Mouse (Mus musculus) lung, postnatal 0 days (tissue): ENCODE measurements around the gene Cep170b. TPM values are rescaled to one million over a fixed set of nuclear protein-coding genes. Genes with fewer than 3 reads are reported as not detected.

Experiments
- ATAC-seq: fragments of 200-750 bp; cut with Nextera tagmentation; 2 replicates; pipeline ENCODE4 v1.8.0; 2017; ENCODE audit warnings: moderate library complexity
- DNase-seq: peaks from one replicate; pipeline ENCODE4 v3.0.0-alpha.2; 2016; ENCODE audit warnings: low spot score
- H3K27ac ChIP-seq: fragments of 300-500 bp; sonication (generic); 2 replicates; pipeline ENCODE4 v1.5.1; 2014; ENCODE audit warnings: antibody characterized with exemption, mild to moderate bottlenecking, low read length, mixed read lengths
- H3K27me3 ChIP-seq: fragments of 300-500 bp; sonication (generic); replicated peaks from 2 replicates; pipeline ENCODE4 v1.6.1; 2014; ENCODE audit warnings: low read length, mixed read lengths; ENCODE audit not compliant: insufficient read depth
- H3K36me3 ChIP-seq: fragments of 300-500 bp; sonication (generic); 2 replicates; pipeline ENCODE4 v1.6.1; 2014; ENCODE audit warnings: low read length, mixed read lengths; ENCODE audit not compliant: insufficient read depth
- H3K4me1 ChIP-seq: fragments of 300-500 bp; sonication (generic); 2 replicates; pipeline ENCODE4 v1.6.1; 2014; ENCODE audit warnings: antibody characterized with exemption, low read depth, low read length, mixed read lengths; ENCODE audit not compliant: insufficient read depth
- H3K4me2 ChIP-seq: fragments of 300-500 bp; sonication (generic); replicated peaks from 2 replicates; pipeline ENCODE4 v1.6.1; 2014; ENCODE audit warnings: low read depth, mild to moderate bottlenecking, low read length, moderate library complexity, mixed read lengths
- H3K4me3 ChIP-seq: fragments of 300-500 bp; sonication (generic); 2 replicates; pipeline ENCODE4 v1.5.1; 2014; ENCODE audit warnings: low read depth, low read length
- H3K9ac ChIP-seq: fragments of 300-500 bp; sonication (generic); replicated peaks from 2 replicates; pipeline ENCODE4 v1.6.1; 2014; ENCODE audit warnings: low read depth, mild to moderate bottlenecking
- H3K9me3 ChIP-seq: fragments of 300-500 bp; sonication (generic); 2 replicates; pipeline ENCODE4 v1.6.1; 2016; ENCODE audit warnings: low read length, mixed read lengths
- CTCF ChIP-seq: IDR thresholded peaks from 2 replicates; pipeline ENCODE4 v1.5.1; 2016; ENCODE audit warnings: antibody characterized with exemption, mild to moderate bottlenecking
- EP300 ChIP-seq: IDR thresholded peaks from 2 replicates; pipeline ENCODE4 v1.6.1; 2016; ENCODE audit warnings: antibody characterized with exemption, mild to moderate bottlenecking, control low read depth
- WGBS: fragments of 180-500 bp; shearing (Covaris S2); extraction: QIAGEN DNeasy Blood & Tissue Kit; methylation state at CpG from one replicate; pipeline ENCODE4 v1.1.7; 2014; 5-methylcytosine and 5-hydroxymethylcytosine counted together
- polyA plus RNA-seq: library from polyadenylated mRNA; unstranded; fragments of >200 nt; fragmentation: Nextera tagmentation; extraction: Ambion mirVana; gene quantifications from 2 replicates; pipeline ENCODE4 v1.2.1, GENCODE M21; 2015

Gene Cep170b
- polyA plus RNA-seq, 1 experiment from 2014 or later: 17.5 TPM

DNA sequence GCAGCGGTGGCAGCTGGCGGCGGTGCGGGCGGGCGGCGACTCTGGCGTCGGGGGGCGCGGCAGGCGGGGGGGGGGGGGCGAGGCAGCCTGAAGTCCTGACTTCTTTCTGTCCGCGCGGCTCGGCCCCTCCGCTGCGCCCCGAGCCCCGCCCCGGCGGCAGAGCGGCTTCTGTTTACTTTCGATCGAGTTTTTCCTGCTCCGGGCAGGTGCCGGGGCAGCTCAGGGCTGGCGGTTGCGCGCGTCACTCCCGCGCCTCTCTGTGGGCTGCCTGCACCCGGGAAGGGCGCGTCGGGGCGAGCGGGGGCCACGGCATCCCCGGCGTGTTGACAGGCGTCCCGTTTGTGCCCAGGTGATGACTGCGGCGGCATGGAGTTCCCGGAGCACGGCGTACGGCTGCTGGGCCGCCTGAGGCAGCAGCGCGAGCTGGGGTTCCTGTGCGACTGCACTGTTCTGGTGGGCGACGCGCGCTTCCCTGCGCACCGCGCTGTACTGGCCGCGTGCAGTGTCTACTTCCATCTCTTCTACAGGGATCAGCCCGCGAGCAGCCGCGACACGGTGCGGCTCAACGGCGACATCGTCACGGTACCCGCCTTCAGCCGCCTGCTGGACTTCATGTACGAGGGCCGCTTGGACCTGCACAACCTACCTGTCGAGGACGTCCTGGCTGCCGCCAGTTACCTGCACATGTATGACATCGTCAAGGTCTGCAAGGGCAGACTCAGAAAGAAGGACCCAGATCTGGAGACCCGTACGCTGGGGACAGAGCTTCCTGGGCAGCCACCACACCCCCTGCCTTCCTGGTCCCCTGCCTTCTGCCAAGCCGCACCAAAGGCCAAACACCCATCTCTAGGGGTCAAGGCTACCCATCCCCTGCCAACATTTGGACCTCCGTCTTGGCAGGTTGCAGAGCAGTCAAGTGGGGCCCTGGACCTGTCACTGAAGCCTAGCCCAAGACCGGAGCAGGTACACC is 40.9 kb upstream of the Cep170b start:
- peak overlapping the region; percentile 46 for H3K9ac ChIP-seq
- peak overlapping the region; percentile 50 for H3K4me3 ChIP-seq
- DNase-seq (peak; percentile 89), ATAC-seq (peak; percentile 74)
- no peaks in the 10 kb centered on the region for H3K27me3 ChIP-seq
- TF ChIP-seq EP300 (no peak), CTCF (peak; percentile 38)
- no peaks in the 10 kb centered on the region for H3K36me3 ChIP-seq
- no peaks in the 10 kb centered on the region for H3K9me3 ChIP-seq
- H3K4me1 ChIP-seq: peaks cover 7% of the 10 kb centered on the region
- H3K4me2 ChIP-seq: peak overlapping the region; percentile 72
- WGBS: 5% methylated on average over 63 of the region's 87 CpGs
- peak overlapping the region; percentile 80 for H3K27ac ChIP-seq

DNA sequence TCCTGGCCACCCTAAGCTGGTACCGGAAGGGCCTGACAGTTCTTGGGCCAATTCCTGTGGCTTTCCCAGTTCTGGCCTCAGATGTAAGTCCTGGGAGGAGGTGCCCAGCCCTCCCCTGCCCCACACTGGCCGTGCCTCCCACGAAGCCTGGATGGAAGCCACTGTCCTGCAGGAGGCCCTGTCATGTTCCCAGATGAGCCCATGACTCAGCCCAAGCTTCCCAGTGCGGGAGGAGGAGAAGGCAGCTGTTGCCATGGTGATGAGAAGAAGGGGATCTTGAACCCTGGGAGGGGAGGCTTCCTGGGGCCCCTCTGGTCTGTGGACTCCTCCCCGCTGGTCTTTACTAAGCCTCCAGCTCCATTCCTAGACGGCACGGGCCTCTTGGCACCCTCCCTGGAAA is 36.9 kb upstream of the Cep170b start:
- WGBS: 53% methylated on average over 7 of the region's 7 CpGs
- no peak overlapping the region for H3K27ac ChIP-seq
- ATAC-seq: no peak
- no peak for DNase-seq
- no peak overlapping the region for H3K4me2 ChIP-seq
- no peak overlapping the region for H3K9ac ChIP-seq
- no peaks in the 10 kb centered on the region; the same call in 1 of the 2 replicates for H3K4me1 ChIP-seq
- H3K36me3 ChIP-seq: no peaks in the 10 kb centered on the region
- TF ChIP-seq CTCF: no peak
- TF ChIP-seq EP300: no peak
- no peak overlapping the region for H3K4me3 ChIP-seq
- H3K27me3 ChIP-seq: no peaks in the 10 kb centered on the region
- no peaks in the 10 kb centered on the region for H3K9me3 ChIP-seq

DNA sequence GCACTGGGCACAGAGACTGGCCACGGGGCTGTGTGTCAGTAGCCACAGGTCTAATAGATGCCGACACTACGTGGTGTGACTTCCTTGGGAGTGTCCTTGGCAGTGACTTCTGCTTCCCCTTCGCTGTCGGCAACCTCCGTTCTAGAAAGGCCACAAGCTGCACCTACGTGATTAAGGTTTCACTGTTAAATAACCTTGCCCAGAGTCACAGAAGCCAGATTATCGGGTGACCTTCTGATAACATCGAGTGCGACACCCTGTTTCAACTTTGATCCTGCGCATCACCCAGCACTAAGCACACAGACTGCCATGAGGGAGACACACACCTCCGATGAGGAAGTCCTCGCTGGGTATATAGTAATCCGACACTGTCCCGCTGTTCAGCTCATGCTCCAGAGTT is 31.8 kb upstream of the Cep170b start:
- WGBS: 23% methylated on average over 15 of the region's 15 CpGs
- ATAC-seq (no peak), DNase-seq (no peak)
- Histone ChIP-seq H3K9me3 (no peaks in the 10 kb centered on the region), H3K4me1 (peaks cover 7% of the 10 kb centered on the region; the same call in 1 of the 2 replicates), H3K9ac (no peak overlapping the region), H3K27me3 (no peaks in the 10 kb centered on the region), H3K4me2 (no peak overlapping the region), H3K4me3 (no peak overlapping the region), H3K27ac (no peak overlapping the region), H3K36me3 (no peaks in the 10 kb centered on the region)
- TF ChIP-seq EP300: no peak

DNA sequence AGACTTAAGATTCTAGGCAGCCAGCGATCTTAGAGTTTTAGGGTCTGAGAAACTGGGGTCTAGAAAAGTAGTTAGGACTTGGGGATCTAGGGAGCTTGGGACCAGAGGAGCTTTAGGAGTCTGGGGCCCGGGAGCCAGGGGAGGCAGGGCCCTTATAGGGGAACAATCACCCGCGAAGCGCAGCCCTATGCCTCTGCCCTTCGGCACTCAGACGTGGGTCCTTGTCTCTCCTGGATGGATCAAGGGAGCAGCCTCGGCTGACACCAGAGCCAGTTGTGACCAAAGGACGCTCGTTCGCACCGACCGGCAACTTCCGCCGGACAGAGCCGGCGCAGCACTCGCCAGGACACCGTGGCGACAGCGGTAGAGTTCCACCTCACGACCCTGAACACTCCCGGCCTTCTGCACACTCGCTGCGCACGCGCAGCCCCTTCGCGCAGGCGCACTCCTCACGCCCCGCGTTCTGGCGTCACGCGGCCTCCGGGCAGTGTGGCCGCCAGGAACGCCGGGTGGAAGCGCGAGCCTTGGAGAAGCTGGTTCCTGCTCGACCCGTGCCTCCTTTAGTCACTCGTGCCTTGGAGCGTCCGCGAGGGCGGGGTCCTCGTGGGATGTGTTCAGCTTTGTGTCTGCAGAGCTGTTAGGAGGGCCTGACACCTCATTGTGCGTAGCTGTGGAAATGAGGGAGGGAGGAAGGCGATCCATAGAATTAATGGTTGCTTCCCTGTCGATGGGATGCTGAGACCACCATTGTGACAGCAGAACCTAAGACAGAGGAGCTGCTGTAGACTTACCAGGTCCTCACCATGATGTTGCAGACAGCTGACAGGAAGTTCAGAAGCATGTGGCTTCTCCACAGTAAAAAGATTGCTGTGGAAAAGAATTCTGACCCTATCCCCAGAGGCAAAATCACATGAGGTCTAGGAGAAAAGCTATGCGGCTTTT is 26.8 kb upstream of the Cep170b start:
- peaks cover 12% of the 10 kb centered on the region; the same call in 1 of the 2 replicates for H3K4me1 ChIP-seq
- H3K36me3 ChIP-seq: no peaks in the 10 kb centered on the region
- H3K9me3 ChIP-seq: no peaks in the 10 kb centered on the region
- H3K4me2 ChIP-seq: peak overlapping the region; percentile 86
- DNase-seq: peak; percentile 96
- peak overlapping the region; percentile 69 for H3K4me3 ChIP-seq
- peak overlapping the region; percentile 84 for H3K27ac ChIP-seq
- ATAC-seq: peak; percentile 99
- H3K27me3 ChIP-seq: no peaks in the 10 kb centered on the region
- H3K9ac ChIP-seq: peak overlapping the region; percentile 91
- 4% methylated on average over 54 of the region's 54 CpGs for WGBS
- TF ChIP-seq EP300: no peak

DNA sequence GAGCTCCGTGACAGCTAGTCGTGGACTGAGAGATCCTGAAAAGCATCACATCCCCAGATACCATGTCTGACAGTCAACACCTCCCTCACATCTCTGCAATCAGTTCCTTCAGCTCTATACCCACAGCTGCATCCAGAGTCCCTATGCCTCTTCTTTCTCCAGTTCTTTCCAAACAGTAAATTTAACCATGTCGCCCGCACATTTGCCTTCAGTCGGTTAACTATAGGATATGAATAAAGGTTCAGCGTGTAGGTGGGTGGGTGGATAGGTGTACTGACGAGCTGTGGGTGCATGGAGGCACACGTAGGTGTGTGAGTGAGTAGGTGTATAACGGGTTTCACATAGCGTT is 26.2 kb upstream of the Cep170b start:
- Histone ChIP-seq H3K36me3 (no peaks in the 10 kb centered on the region), H3K9ac (no peak overlapping the region), H3K27me3 (no peaks in the 10 kb centered on the region), H3K4me1 (peaks cover 12% of the 10 kb centered on the region; the same call in 1 of the 2 replicates), H3K4me3 (no peak overlapping the region), H3K9me3 (no peaks in the 10 kb centered on the region), H3K27ac (0 out of 2 replicates have a peak overlapping the region, but pooled peaks have one; percentile 84), H3K4me2 (peak overlapping the region; percentile 86)
- ATAC-seq: no peak
- DNase-seq: no peak
- WGBS: 79% methylated on average over 10 of the region's 10 CpGs
- TF ChIP-seq CTCF (no peak), EP300 (no peak)
